Mouse (Mus musculus) hindbrain, embryonic 14.5 days (tissue): ENCODE results near the gene Zfp444. TPM values are rescaled to one million over a fixed set of nuclear protein-coding genes. Genes with fewer than 3 reads are reported as not detected.
A peak's percentile ranks its signal among the peaks of the same experiment; 100 is the strongest.
"Not testable (repeated sequence)": the region's sequence is repeated elsewhere in the genome, so short reads cannot be mapped to it uniquely, and the experiment has no call there.

Source experiments
- ATAC-seq: fragments of 200-750 bp; cut with Nextera tagmentation; 2 replicates; pipeline ENCODE4 v1.8.0; 2017; ENCODE audit warnings: moderate number of reproducible peaks, mild to moderate bottlenecking, moderate TSS enrichment, moderate library complexity; ENCODE audit not compliant: low FRiP score
- DNase-seq: peaks from one replicate; pipeline ENCODE4 v3.0.0-alpha.2; 2015; ENCODE audit warnings: low spot score
- H3K27ac ChIP-seq: fragments of 300-500 bp; sonication (generic); 2 replicates; pipeline ENCODE4 v1.5.1; 2014; ENCODE audit warnings: mild to moderate bottlenecking, moderate library complexity
- H3K27me3 ChIP-seq: fragments of 300-500 bp; sonication (generic); 2 replicates; pipeline ENCODE4 v1.6.1; 2014; ENCODE audit warnings: mild to moderate bottlenecking, low read length, mixed read lengths; ENCODE audit not compliant: control insufficient read depth, insufficient read depth
- H3K36me3 ChIP-seq: fragments of 300-500 bp; sonication (generic); replicated peaks from 2 replicates; pipeline ENCODE4 v1.6.1; 2014; ENCODE audit not compliant: control insufficient read depth, insufficient read depth
- H3K4me1 ChIP-seq: fragments of 300-500 bp; sonication (generic); replicated peaks from 2 replicates; pipeline ENCODE4 v1.6.1; 2014; ENCODE audit warnings: antibody characterized with exemption, low read length, mixed read lengths; ENCODE audit not compliant: control insufficient read depth, insufficient read depth
- H3K4me2 ChIP-seq: fragments of 300-500 bp; sonication (generic); replicated peaks from 2 replicates; pipeline ENCODE4 v1.6.1; 2014; ENCODE audit warnings: mild to moderate bottlenecking, moderate library complexity
- H3K4me3 ChIP-seq: fragments of 300-500 bp; sonication (generic); replicated peaks from 2 replicates; pipeline ENCODE4 v1.5.1; 2014; ENCODE audit warnings: mild to moderate bottlenecking, low read length
- H3K9ac ChIP-seq: fragments of 300-500 bp; sonication (generic); 2 replicates; pipeline ENCODE4 v1.6.1; 2014
- H3K9me3 ChIP-seq: fragments of 300-500 bp; sonication (generic); 2 replicates; pipeline ENCODE4 v1.6.1; 2016; ENCODE audit warnings: low read length; ENCODE audit not compliant: control insufficient read depth
- WGBS: fragments of 180-500 bp; shearing (Covaris S2); extraction: QIAGEN DNeasy Blood & Tissue Kit; methylation state at CpG from one replicate; pipeline ENCODE4 v1.1.7; 2014; 5-methylcytosine and 5-hydroxymethylcytosine counted together
- polyA plus RNA-seq: library from polyadenylated mRNA; unstranded; fragments of >200 nt; fragmentation: Nextera tagmentation; extraction: Ambion mirVana; gene quantifications from 2 replicates; pipeline ENCODE4 v1.2.1, GENCODE M21; 2014

Gene Zfp444
- polyA plus RNA-seq, 1 experiment from 2014 or later = 74.7 TPM

DNA sequence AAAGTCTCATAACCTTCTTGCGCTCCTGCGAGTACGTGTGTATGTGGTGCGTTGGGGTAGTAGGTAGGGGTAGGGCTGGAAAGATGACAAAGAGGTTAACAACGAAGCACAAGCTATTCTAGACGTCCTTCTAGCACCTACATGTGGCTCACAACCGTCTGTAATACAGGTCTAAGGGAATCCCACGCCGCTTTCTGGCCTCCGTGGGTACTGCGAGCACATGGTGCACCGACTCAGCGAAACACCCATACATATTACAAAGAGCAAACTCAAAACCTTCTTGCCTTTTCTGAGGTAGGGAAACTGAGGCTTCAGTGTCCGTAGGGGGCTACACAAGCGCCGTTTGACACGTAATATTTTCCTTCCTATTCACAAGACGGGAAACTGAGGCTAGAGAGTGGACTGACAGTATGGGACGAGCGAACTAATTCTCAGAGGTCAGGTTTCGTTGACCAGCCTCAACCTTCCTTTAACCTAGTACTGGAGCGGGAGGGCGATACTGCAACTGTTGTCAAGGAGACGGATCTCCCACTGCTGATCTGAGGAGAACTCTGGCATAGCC is 501 bp upstream of the Zfp444 start:
- peaks cover 15% of the 10 kb centered on the region; the same call in 1 of the 2 replicates for H3K36me3 ChIP-seq
- peak; percentile 24 for ATAC-seq
- DNase-seq = peak; percentile 77
- peak overlapping the region; percentile 82 for H3K27ac ChIP-seq
- H3K4me2 ChIP-seq = peak overlapping the region; percentile 68
- H3K4me1 ChIP-seq = 0 out of 2 replicates have a peak, but pooled peaks cover 11% of the 10 kb centered on the region
- WGBS = under 1% methylated on average over 24 of the region's 24 CpGs
- no peaks in the 10 kb centered on the region for H3K9me3 ChIP-seq
- H3K9ac ChIP-seq = peak overlapping the region; percentile 52
- H3K4me3 ChIP-seq = peak overlapping the region; percentile 67
- no peaks in the 10 kb centered on the region for H3K27me3 ChIP-seq

DNA sequence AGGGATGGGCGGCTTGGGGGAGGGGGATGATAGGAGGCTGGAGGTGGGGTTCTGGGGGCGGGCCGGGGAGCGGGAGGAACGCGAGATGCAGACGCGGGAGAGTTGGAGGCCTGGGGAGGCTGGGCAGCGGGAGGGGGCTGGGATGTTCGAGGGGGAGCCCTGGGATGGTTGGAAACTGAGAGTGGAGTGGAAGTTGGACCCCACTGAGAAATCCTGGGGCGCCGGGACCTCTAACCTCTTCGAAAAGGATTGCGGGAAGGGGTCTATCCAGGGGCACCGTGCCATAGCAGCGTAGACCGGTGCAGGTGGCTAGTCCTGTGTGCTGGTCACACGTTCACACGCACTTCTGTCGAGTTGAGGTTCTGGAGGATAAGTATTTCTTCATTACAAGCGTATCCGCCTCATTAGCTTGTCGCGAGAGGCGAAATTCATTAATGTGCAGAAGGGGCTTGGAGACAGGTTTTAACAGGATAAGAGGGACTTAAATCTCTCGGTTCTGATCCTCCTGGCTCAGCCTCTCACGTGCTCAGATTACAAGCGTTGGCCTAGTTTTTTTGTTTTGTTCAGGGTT is 733 bp downstream of the Zfp444 start:
- Histone ChIP-seq H3K9ac (peak overlapping the region; percentile 77), H3K4me3 (peak overlapping the region; percentile 67), H3K4me2 (peak overlapping the region; percentile 68), H3K27me3 (no peaks in the 10 kb centered on the region), H3K9me3 (no peaks in the 10 kb centered on the region), H3K4me1 (0 out of 2 replicates have a peak, but pooled peaks cover 11% of the 10 kb centered on the region), H3K27ac (peak overlapping the region; percentile 73), H3K36me3 (peaks cover 15% of the 10 kb centered on the region)
- peak; percentile 49 for DNase-seq
- ATAC-seq = peak; percentile 29
- WGBS = 2% methylated on average over 26 of the region's 28 CpGs

DNA sequence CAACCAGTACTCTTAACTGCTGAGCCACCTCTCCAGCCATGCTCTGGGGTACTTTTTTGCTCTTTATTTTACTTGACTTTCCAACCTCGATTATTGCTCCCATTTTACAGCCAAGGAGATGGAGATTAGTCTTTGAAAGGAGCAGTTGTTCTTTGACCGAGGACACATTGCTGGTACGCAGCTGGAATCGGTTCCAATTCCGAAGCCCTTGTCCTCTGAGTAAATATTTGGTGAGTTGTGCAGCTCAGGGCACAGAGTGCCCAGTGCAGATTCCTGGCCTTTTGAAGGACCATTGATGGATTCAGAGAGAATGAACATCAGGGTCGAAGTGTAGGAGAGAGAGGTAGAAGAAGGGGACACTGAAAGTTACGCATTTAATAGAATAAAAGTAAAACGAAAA is 1.8 kb downstream of the Zfp444 start:
- H3K27ac ChIP-seq = no peak overlapping the region
- H3K4me2 ChIP-seq = no peak overlapping the region
- WGBS = 93% methylated on average over 8 of the region's 8 CpGs
- H3K9me3 ChIP-seq = no peaks in the 10 kb centered on the region
- no peaks in the 10 kb centered on the region for H3K27me3 ChIP-seq
- H3K36me3 ChIP-seq = peaks cover 20% of the 10 kb centered on the region
- ATAC-seq (no peak), DNase-seq (no peak)
- 0 out of 2 replicates have a peak, but pooled peaks cover 11% of the 10 kb centered on the region for H3K4me1 ChIP-seq
- H3K4me3 ChIP-seq = no peak overlapping the region
- no peak overlapping the region for H3K9ac ChIP-seq

DNA sequence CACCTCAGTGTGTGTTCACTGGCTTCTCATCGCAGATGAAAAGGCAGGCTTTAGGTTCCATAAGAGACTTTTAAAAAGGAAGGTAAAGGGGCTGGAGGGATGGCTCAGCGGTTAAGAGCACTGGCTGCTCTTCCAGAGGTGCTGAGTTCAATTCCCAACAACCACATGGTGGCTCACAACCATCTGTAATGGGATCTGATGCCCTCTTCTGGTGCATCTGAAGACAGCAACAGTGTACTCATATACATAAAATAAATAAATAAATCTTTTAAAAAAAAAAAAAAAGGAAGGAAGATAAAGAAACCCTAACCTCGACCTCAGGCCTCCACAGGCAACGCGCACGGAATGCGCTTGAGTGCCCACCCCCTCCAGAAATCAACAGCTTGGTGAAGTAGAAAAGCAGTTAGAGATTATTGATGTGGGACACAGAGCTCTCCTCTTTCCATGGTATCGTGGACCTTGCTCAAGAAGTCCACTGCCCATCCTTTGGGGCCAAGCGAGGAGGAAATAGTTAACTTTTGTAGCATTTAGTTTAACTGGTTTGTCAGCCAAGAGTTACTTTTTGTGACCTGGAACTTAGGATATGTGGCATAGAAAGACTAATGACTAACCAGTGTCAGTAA is 2.5 kb downstream of the Zfp444 start:
- not testable (repeated sequence) for ATAC-seq
- 88% methylated on average over 9 of the region's 9 CpGs for WGBS

DNA sequence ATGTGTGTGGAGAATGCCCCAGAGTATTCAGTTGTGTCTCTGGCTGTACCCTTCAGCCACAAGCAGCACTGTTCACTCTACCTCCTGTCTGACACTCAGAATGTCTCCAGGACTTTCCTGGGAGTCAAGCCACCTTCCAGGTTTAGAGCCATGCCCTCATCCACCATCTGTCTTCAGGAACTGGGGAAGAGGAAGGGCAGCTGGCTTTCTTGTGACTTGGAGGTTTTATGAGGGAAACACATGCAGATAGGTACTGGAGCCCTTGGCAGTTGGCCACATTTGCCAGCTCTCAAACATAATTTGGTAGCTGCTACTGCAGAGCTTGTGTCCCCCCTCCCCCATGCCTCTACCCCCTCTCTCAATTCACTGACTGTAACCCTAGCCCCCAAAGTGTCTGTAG is 7.0 kb downstream of the Zfp444 start:
- no peak for DNase-seq
- no peaks in the 10 kb centered on the region for H3K9me3 ChIP-seq
- no peaks in the 10 kb centered on the region for H3K27me3 ChIP-seq
- H3K4me2 ChIP-seq = no peak overlapping the region
- no peak overlapping the region for H3K4me3 ChIP-seq
- no peak overlapping the region for H3K27ac ChIP-seq
- H3K36me3 ChIP-seq = peaks cover 36% of the 10 kb centered on the region
- no peak for ATAC-seq
- no peak overlapping the region for H3K9ac ChIP-seq
- no peaks in the 10 kb centered on the region for H3K4me1 ChIP-seq

More for the DNA sequence above, 2.5 kb downstream of the Zfp444 start:
- not testable (repeated sequence) for H3K27me3 ChIP-seq, H3K9me3 ChIP-seq, H3K4me3 ChIP-seq, H3K4me2 ChIP-seq, H3K27ac ChIP-seq, DNase-seq, H3K9ac ChIP-seq
- Histone ChIP-seq H3K36me3 (peaks cover 21% of the 10 kb centered on the region), H3K4me1 (0 out of 2 replicates have a peak, but pooled peaks cover 11% of the 10 kb centered on the region)

DNA sequence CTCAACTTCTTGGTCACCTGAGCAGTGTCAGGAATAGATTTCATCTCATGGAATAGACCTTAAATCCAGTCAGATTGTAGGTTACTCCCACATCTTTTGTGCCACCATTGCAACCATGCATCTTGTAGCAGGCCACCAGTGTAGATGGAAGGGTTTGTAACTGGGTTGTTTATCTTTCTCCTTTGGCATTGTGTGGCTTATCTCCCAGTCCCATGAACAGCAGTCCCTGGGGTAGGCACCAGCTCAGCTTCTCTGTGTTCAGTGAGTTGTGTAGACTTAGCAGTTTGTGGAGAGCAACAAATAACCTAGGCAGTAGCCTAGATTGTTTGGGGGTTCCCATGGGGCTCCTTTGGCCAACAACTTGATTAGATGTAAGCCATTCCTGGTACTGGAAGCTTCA is 10.9 kb downstream of the Zfp444 start:
- Histone ChIP-seq H3K4me1 (no peaks in the 10 kb centered on the region), H3K27ac (no peak overlapping the region), H3K9me3 (no peaks in the 10 kb centered on the region), H3K36me3 (peaks cover 59% of the 10 kb centered on the region), H3K9ac (no peak overlapping the region), H3K4me2 (no peak overlapping the region), H3K4me3 (no peak overlapping the region), H3K27me3 (no peaks in the 10 kb centered on the region)
- no peak for ATAC-seq
- DNase-seq = no peak

DNA sequence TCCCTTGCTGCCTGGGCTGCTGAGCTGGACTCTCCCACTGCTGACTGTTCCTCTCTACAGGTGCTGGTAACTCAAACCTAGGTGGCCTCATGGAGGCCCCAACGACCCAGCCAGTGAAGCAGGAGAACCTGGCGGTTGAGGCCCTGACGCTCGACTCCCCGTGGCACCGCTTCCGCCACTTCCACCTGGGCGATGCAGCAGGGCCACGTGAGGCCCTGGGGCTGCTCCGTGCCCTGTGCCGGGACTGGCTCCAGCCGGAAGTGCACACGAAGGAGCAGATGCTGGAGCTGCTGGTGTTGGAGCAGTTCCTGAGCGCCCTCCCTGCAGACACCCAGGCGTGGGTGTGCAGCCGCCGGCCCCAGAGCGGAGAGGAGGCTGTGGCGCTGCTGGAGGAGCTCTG is 11.8 kb downstream of the Zfp444 start:
- DNase-seq = no peak
- H3K27me3 ChIP-seq = no peaks in the 10 kb centered on the region
- peak; percentile 28; the same call in 1 of the 2 replicates for ATAC-seq
- no peaks in the 10 kb centered on the region for H3K4me1 ChIP-seq
- H3K9ac ChIP-seq = no peak overlapping the region
- H3K4me2 ChIP-seq = no peak overlapping the region
- H3K4me3 ChIP-seq = no peak overlapping the region
- peaks cover 64% of the 10 kb centered on the region for H3K36me3 ChIP-seq
- 94% methylated on average over 19 of the region's 19 CpGs for WGBS
- no peak overlapping the region for H3K27ac ChIP-seq
- no peaks in the 10 kb centered on the region for H3K9me3 ChIP-seq

DNA sequence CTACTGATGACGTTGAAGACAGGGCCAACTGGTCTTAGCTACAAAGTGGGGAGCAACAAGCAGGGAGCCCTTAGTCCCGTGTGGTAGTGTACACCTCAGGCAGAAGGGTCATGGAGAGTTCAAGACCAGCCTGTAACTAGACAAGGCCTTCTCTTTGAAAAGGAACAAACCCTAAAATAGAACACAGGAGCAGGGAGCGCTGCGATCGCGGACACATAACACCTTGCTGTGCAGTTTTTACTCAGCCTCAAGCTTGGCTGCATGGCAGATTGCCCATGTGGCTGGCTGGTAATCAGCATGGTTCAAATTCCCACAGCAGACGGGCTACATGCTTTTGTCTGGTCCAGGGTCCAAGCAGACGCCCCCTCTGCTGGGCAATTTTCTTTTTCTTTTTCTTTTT is 12.5 kb downstream of the Zfp444 start:
- Histone ChIP-seq H3K9ac (no peak overlapping the region), H3K4me2 (no peak overlapping the region), H3K36me3 (peaks cover 70% of the 10 kb centered on the region), H3K4me1 (no peaks in the 10 kb centered on the region), H3K27me3 (no peaks in the 10 kb centered on the region), H3K27ac (no peak overlapping the region), H3K4me3 (no peak overlapping the region), H3K9me3 (no peaks in the 10 kb centered on the region)
- DNase-seq = no peak
- no peak for ATAC-seq
- 86% methylated on average over 8 of the region's 8 CpGs for WGBS

DNA sequence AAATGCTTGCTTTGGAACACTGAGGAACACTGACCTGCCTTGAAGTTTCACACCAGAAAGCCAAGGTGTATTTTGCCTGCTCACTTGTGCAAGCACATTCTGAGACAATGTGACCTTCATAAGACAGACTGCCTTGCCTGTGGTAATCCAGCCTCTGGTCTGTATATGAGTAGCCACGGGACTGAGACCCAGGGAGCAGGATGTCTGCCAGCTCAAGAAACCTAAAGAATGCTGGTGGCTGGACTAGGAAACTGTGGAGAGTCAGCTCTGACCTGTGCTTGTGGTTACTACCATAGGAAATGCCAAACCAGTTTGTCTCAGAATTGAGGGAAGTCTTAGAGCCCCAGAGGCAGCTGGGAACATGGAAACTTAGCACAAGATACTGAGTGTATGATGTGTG is 13.4 kb downstream of the Zfp444 start:
- Histone ChIP-seq H3K9me3 (no peaks in the 10 kb centered on the region), H3K27me3 (no peaks in the 10 kb centered on the region), H3K4me2 (no peak overlapping the region), H3K4me1 (no peaks in the 10 kb centered on the region), H3K36me3 (peaks cover 77% of the 10 kb centered on the region), H3K4me3 (no peak overlapping the region), H3K9ac (no peak overlapping the region), H3K27ac (no peak overlapping the region)
- 88% methylated on average over 1 of the region's 1 CpGs for WGBS
- DNase-seq (no peak), ATAC-seq (no peak)
